Mouse (Mus musculus): ENCODE results near the gene Gm49321. TPM values are rescaled to one million over a fixed set of nuclear protein-coding genes. Genes with fewer than 3 reads are reported as not detected.

Gm49321 gene
- polyA plus RNA-seq, 1 experiment from 2014 or later = 13.9 TPM

DNA sequence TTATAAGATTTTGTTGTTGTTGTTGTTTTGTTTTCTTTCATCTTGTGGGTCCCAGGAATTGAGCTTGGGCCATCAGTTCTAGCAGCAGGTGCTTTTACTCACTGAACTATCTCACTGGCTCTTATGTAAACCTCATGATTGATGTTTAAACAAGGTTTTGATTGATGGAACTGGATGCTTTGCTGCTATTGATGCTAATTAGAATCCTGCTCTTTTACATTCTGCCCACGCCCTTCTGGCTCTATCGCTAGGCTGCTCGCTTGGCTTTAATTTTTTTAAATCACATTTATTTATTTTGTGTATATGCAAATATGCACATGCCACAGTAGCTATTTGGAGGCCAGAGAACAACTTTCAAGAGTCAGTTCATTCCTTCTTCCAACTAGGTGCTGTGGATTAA is 20.2 kb downstream of the Gm49321 start:
- H3K4me2 ChIP-seq (replicated peaks; ENCODE audit: low read depth, low read length) = no peak overlapping the region
- H3K9ac ChIP-seq (ENCODE audit: low read depth, low read length) = no peak overlapping the region
- H3K36me3 ChIP-seq (ENCODE audit: control insufficient read depth, insufficient read depth, low read length) = no peaks in the 10 kb centered on the region
- H3K4me3 ChIP-seq (ENCODE audit: low read length) = no peak overlapping the region
- 96% methylated on average over 3 of the region's 3 CpGs for WGBS
- no peaks in the 10 kb centered on the region for H3K27me3 ChIP-seq (ENCODE audit: control insufficient read depth, insufficient read depth, low read length)
- ATAC-seq (ENCODE audit: low FRiP score, low TSS enrichment) = no peak
- no peak overlapping the region for H3K27ac ChIP-seq (ENCODE audit: low read depth, low read length)
- no peaks in the 10 kb centered on the region for H3K4me1 ChIP-seq (ENCODE audit: control insufficient read depth, insufficient read depth, low read length)
- no peaks in the 10 kb centered on the region for H3K9me3 ChIP-seq (ENCODE audit: control insufficient read depth, low read length)

DNA sequence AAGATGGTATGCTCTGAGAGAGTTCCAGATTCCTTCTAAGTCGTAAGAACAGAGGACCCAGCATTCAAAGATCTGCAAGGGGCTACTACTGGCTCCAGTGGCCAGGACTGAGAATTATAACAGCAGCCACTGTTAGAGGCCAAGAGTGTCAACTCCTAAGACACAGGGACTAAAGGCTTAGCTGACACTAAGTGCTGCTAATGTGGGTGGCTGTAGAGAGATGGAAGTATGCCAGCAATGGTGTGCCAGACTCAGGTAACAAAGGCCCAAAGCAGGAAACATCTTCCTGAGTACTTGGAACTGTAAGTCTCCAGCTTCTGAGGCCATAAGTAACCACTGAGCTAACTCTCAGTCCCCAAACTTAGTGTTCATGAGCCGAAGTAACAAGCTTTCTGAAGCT is 21.4 kb downstream of the Gm49321 start:
- Histone ChIP-seq H3K4me3 (ENCODE audit: low read length) (no peak overlapping the region), H3K4me1 (ENCODE audit: control insufficient read depth, insufficient read depth, low read length) (no peaks in the 10 kb centered on the region), H3K27ac (ENCODE audit: low read depth, low read length) (no peak overlapping the region), H3K9me3 (ENCODE audit: control insufficient read depth, low read length) (no peaks in the 10 kb centered on the region), H3K27me3 (ENCODE audit: control insufficient read depth, insufficient read depth, low read length) (no peaks in the 10 kb centered on the region), H3K4me2 (replicated peaks; ENCODE audit: low read depth, low read length) (no peak overlapping the region), H3K36me3 (ENCODE audit: control insufficient read depth, insufficient read depth, low read length) (no peaks in the 10 kb centered on the region), H3K9ac (ENCODE audit: low read depth, low read length) (no peak overlapping the region)
- 85% methylated on average over 2 of the region's 2 CpGs for WGBS
- no peak for ATAC-seq (ENCODE audit: low FRiP score, low TSS enrichment)

DNA sequence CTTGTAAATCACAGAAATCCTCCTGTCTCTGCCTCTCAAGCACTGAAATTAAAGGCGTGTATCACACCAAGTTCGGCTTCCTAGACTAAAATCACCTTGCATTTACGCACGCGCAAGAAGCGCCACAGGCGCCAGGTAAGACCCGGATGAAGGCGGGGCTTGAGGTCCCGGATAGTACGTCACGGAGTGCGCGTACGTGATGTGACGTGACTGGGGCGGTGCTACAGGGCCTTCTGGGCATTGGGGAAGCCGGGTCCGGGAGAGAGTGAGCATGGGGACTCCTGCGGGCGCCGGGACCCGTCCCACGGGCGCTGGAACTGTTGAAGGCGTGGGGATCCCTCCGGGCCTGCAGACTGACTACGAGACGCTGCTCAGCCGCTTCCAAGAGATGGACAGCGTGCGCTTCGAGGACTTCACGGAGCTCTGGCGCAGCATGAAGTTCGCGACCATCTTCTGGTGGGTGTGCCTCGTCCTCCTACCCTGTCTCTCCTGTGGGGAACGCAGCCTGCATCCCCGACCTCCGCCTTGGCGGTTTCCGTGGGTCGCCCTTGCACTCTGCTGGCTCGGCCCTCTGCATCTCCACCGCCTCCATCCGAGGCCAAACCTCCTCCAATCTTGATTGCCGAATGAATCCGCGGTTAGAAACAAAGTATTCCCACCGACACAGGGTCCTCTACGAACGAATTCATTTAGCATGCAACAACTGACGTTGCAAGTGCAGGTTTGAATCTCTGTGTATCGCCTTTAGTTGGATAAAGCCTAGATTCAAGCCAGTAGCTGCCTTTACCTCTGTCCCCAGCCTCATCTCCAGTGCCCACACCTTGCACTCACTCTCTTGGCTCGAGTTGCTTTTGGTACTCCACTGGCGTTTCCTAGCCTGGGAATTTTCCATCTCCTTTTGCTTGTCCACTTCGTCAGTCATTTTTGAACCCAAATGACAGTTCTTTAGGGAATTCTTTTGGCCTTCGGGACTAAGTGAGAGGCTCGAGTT is 27.1 kb downstream of the Gm49321 start, which contains the start of gene Snapc1:
TSS of gene Snapc1 (plus strand) at position 191 of the 991 bp plus-strand sequence.
- Histone ChIP-seq H3K4me2 (replicated peaks; ENCODE audit: low read depth, low read length) (peak within 1 kb of the TSS; percentile 84), H3K36me3 (ENCODE audit: control insufficient read depth, insufficient read depth, low read length) (peaks cover 17% of the 10 kb centered on the region), H3K27ac (ENCODE audit: low read depth, low read length) (peak within 1 kb of the TSS; percentile 71; the same call in 1 of the 2 replicates), H3K9me3 (ENCODE audit: control insufficient read depth, low read length) (no peaks in the 10 kb centered on the region), H3K4me3 (ENCODE audit: low read length) (peak within 1 kb of the TSS; percentile 85), H3K4me1 (ENCODE audit: control insufficient read depth, insufficient read depth, low read length) (no peaks in the 10 kb centered on the region; the same call in 1 of the 2 replicates), H3K27me3 (ENCODE audit: control insufficient read depth, insufficient read depth, low read length) (no peaks in the 10 kb centered on the region), H3K9ac (ENCODE audit: low read depth, low read length) (peak within 1 kb of the TSS; percentile 80)
- peak; percentile 100 for ATAC-seq (ENCODE audit: low FRiP score, low TSS enrichment)
- 1% methylated on average over 60 of the region's 60 CpGs for WGBS

DNA sequence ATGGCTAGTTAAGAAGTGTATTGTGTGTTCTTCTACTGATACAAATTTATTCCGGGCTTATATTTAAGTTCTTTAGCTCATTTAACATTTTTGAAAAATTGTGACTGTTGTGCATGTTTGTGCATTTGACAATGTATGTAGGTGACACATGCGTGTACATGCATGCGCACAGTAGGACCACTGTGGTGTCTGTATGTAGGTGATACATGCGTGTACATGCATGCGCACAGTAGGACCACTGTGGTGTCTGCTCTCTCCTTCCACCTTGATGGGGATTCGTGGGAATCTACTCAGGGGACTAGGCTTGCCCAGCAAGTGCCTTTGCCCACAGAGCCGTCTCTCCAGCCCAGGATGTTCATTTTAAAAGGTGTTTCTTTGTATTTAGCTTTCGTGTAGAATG is 31.7 kb downstream of the Gm49321 start:
- no peak overlapping the region for H3K27ac ChIP-seq (ENCODE audit: low read depth, low read length)
- peaks cover 50% of the 10 kb centered on the region for H3K36me3 ChIP-seq (ENCODE audit: control insufficient read depth, insufficient read depth, low read length)
- H3K27me3 ChIP-seq (ENCODE audit: control insufficient read depth, insufficient read depth, low read length) = no peaks in the 10 kb centered on the region
- no peaks in the 10 kb centered on the region; the same call in 1 of the 2 replicates for H3K4me1 ChIP-seq (ENCODE audit: control insufficient read depth, insufficient read depth, low read length)
- no peak overlapping the region for H3K4me2 ChIP-seq (replicated peaks; ENCODE audit: low read depth, low read length)
- ATAC-seq (ENCODE audit: low FRiP score, low TSS enrichment) = no peak
- WGBS = 93% methylated on average over 8 of the region's 8 CpGs
- H3K9ac ChIP-seq (ENCODE audit: low read depth, low read length) = no peak overlapping the region
- H3K9me3 ChIP-seq (ENCODE audit: control insufficient read depth, low read length) = peaks cover 5% of the 10 kb centered on the region
- no peak overlapping the region for H3K4me3 ChIP-seq (ENCODE audit: low read length)

DNA sequence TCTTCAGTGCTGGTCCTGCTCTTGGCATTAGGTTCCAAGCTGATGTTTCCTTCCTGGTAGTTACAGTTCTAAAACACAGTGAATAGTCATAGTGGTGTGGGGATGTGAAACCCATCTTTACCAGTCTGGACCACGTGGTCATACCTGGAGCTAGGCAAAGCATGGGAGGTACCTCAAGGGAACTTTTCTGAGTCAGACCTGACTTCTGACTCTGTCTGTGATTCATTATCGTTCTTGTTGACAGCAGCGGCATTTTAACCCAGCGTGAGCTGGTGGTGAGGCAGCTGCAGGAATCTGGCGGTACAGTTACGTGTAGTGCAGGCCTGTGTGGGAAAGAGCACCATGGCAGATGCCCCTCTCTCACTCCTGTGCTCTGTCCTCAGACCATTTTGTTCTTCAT is 37.1 kb downstream of the Gm49321 start:
- Histone ChIP-seq H3K4me3 (ENCODE audit: low read length) (no peak overlapping the region), H3K4me1 (ENCODE audit: control insufficient read depth, insufficient read depth, low read length) (no peaks in the 10 kb centered on the region), H3K27me3 (ENCODE audit: control insufficient read depth, insufficient read depth, low read length) (no peaks in the 10 kb centered on the region), H3K9me3 (ENCODE audit: control insufficient read depth, low read length) (peaks cover 5% of the 10 kb centered on the region), H3K36me3 (ENCODE audit: control insufficient read depth, insufficient read depth, low read length) (peaks cover 76% of the 10 kb centered on the region), H3K9ac (ENCODE audit: low read depth, low read length) (no peak overlapping the region), H3K4me2 (replicated peaks; ENCODE audit: low read depth, low read length) (no peak overlapping the region), H3K27ac (ENCODE audit: low read depth, low read length) (no peak overlapping the region)
- 94% methylated on average over 6 of the region's 6 CpGs for WGBS
- no peak for ATAC-seq (ENCODE audit: low FRiP score, low TSS enrichment)

DNA sequence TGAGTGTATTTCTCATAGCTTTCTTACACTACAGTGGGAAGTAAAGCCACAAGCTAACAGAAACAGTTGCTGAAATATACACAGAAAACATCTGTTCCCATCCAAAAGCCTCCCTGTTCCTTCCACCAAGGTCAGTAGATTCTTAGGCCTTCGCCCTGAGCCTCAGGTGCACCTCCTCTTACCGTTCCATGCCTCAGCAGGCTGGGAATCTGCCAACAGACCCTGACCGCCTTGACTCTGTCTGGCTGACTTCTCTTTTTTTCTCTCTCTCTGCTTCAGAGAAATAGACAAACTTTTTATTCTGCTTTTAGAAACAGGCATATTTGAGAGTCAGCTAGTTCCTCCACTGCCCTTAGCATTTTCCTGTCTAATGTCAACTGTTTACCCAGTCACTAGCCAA is 40.7 kb downstream of the Gm49321 start:
- Histone ChIP-seq H3K36me3 (ENCODE audit: control insufficient read depth, insufficient read depth, low read length) (peaks cover 77% of the 10 kb centered on the region), H3K4me1 (ENCODE audit: control insufficient read depth, insufficient read depth, low read length) (no peaks in the 10 kb centered on the region), H3K4me2 (replicated peaks; ENCODE audit: low read depth, low read length) (no peak overlapping the region), H3K9ac (ENCODE audit: low read depth, low read length) (no peak overlapping the region), H3K4me3 (ENCODE audit: low read length) (no peak overlapping the region), H3K27ac (ENCODE audit: low read depth, low read length) (no peak overlapping the region), H3K27me3 (ENCODE audit: control insufficient read depth, insufficient read depth, low read length) (no peaks in the 10 kb centered on the region), H3K9me3 (ENCODE audit: control insufficient read depth, low read length) (no peaks in the 10 kb centered on the region)
- ATAC-seq (ENCODE audit: low FRiP score, low TSS enrichment) = no peak
- 96% methylated on average over 3 of the region's 3 CpGs for WGBS

DNA sequence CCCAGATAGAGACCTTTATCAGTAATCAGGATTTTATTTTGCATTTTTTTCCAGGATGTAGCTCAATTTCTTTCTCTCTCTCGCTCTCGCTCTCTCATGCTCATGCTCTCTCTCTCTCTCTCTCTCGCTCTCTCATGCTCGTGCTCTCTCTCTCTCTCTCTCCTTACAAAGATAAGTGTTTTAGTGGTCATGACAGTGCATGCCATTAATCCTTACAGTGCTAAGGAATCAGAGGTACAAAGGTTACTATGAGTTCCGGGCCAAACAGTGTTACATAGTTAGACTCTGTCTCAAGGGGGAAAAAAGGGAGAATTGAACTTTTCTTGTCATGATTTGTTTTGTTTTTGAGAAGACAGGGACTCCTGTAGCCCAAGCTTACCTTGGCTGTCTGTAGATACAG is 42.2 kb downstream of the Gm49321 start:
- Histone ChIP-seq H3K4me3 (ENCODE audit: low read length) (no peak overlapping the region), H3K9ac (ENCODE audit: low read depth, low read length) (no peak overlapping the region), H3K9me3 (ENCODE audit: control insufficient read depth, low read length) (no peaks in the 10 kb centered on the region), H3K4me2 (replicated peaks; ENCODE audit: low read depth, low read length) (no peak overlapping the region), H3K27me3 (ENCODE audit: control insufficient read depth, insufficient read depth, low read length) (no peaks in the 10 kb centered on the region), H3K36me3 (ENCODE audit: control insufficient read depth, insufficient read depth, low read length) (peaks cover 80% of the 10 kb centered on the region), H3K27ac (ENCODE audit: low read depth, low read length) (no peak overlapping the region), H3K4me1 (ENCODE audit: control insufficient read depth, insufficient read depth, low read length) (no peaks in the 10 kb centered on the region)
- ATAC-seq (ENCODE audit: low FRiP score, low TSS enrichment) = no peak
- WGBS = 92% methylated on average over 5 of the region's 5 CpGs

DNA sequence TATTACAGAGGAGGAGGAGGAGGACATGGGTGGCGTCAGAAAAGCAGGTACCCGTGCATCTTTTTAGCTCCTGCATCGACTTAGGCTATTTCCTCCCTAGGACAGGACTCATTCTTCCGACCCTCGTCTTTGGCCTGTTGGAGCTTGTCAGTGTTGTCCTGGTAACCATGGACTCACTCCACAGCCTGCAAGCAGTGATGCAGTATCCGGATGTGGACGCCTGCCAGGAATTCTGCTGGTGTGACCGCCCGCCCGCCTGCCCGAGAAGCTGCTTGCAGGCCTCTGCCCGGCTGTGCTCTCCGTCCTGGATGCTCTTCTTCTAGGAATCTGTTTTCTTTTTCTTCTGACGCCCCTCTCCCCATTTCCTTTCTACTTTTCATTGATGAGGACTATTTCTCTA is 45.1 kb downstream of the Gm49321 start:
- no peak for ATAC-seq (ENCODE audit: low FRiP score, low TSS enrichment)
- Histone ChIP-seq H3K27ac (ENCODE audit: low read depth, low read length) (no peak overlapping the region), H3K4me2 (replicated peaks; ENCODE audit: low read depth, low read length) (no peak overlapping the region), H3K27me3 (ENCODE audit: control insufficient read depth, insufficient read depth, low read length) (no peaks in the 10 kb centered on the region), H3K4me3 (ENCODE audit: low read length) (no peak overlapping the region), H3K36me3 (ENCODE audit: control insufficient read depth, insufficient read depth, low read length) (peaks cover 71% of the 10 kb centered on the region), H3K9ac (ENCODE audit: low read depth, low read length) (no peak overlapping the region), H3K4me1 (ENCODE audit: control insufficient read depth, insufficient read depth, low read length) (no peaks in the 10 kb centered on the region), H3K9me3 (ENCODE audit: control insufficient read depth, low read length) (no peaks in the 10 kb centered on the region)
- 76% methylated on average over 14 of the region's 14 CpGs for WGBS

DNA sequence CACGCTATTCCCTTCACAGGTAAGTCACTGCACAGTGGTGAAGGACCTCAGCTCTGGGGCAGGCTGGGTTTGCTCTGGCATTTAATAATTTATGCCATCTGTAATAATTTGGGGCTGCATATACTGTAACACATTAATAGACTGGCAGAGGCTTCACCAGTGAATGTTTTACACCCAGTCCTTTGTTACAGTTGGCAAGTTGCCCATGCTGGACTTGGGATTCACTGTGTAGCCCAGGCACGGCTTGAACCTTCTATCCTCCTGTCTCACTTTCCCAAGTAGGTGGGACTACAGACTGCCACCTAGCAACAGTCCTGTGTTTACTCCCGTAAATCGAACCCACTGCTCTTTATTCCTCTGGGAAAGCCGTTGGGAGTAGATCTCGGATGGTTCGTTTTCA is 48.8 kb downstream of the Gm49321 start:
- Histone ChIP-seq H3K27ac (ENCODE audit: low read depth, low read length) (no peak overlapping the region), H3K27me3 (ENCODE audit: control insufficient read depth, insufficient read depth, low read length) (no peaks in the 10 kb centered on the region), H3K9ac (ENCODE audit: low read depth, low read length) (no peak overlapping the region), H3K9me3 (ENCODE audit: control insufficient read depth, low read length) (no peaks in the 10 kb centered on the region), H3K4me3 (ENCODE audit: low read length) (no peak overlapping the region), H3K36me3 (ENCODE audit: control insufficient read depth, insufficient read depth, low read length) (peaks cover 41% of the 10 kb centered on the region), H3K4me1 (ENCODE audit: control insufficient read depth, insufficient read depth, low read length) (no peaks in the 10 kb centered on the region), H3K4me2 (replicated peaks; ENCODE audit: low read depth, low read length) (no peak overlapping the region)
- WGBS = 77% methylated on average over 7 of the region's 7 CpGs
- no peak for ATAC-seq (ENCODE audit: low FRiP score, low TSS enrichment)

Measured in kidney, embryonic 14.5 days (tissue).